Mouse (Mus musculus): ENCODE results near the gene Pgam5.

Pgam5 gene

DNA sequence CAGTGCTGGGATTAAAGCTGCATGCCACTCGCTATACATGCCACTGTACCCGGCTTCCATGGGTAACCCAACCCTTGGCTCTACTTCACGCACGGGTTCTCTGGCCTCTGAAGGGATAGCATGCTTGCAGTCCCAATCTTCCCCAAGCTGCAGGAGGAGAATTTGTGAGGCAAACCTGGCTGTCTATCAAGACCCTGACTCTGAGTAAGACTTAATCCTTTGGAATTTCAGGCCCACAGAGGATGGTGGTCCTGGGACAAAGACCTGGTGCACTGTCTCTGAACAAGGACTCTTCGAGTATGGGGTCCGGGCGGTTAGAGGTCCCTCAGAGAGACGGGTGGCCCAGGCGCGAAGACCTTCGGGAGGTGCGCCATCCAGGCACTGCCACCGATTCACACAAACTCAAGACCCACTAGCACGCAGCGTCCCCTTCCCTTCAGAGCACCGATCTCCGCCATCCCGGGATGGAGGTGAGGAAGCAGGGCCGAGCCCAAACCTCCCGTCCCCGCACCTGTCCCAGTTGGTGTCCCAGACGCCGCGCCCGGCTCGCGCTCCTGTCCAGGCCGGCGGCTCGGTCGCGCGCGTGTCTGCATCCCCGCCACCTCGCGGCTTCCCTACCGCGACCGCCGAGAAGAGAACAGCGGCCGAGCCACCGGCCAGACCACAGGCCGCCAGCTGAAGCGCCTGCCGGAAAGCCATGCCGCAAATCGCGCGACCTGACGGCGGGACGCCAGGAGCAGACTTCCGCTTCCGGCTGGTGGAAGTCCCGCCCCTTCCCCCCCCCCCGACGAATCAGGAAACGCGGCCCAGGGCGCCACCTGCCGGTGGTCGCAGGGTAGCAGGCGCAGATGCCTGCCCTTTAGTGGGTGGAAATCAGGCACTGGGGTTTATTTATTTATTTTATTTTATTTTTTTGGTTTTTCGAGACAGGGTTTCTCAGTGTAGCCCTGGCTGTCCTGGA is at the start of gene Pgam5:
Gene Pgam5, minus strand, starts transcription at position 773 of the 961 bp plus-strand sequence.
- DNase-seq, result peak; percentile 96

DNA sequence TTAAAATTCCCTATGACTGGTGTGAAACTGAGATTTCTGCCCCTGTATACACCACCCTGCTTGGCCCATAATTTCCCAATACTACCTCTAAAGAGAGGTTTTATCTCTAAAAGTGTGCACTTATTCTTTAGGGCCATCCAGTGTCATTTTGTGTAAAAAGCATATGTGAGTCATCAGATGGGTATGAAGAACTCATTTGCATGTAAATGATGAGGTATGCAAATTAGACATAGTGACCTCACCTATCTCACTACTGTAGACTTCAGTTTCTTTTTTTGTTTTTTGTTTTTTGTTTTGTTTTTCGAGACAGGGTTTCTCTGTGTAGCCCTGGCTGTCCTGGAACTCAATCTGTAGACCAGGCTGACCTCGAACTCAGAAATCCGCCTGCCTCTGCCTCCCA is 43.4 kb upstream of the Pgam5 start:
- DNase-seq, result no peak

DNA sequence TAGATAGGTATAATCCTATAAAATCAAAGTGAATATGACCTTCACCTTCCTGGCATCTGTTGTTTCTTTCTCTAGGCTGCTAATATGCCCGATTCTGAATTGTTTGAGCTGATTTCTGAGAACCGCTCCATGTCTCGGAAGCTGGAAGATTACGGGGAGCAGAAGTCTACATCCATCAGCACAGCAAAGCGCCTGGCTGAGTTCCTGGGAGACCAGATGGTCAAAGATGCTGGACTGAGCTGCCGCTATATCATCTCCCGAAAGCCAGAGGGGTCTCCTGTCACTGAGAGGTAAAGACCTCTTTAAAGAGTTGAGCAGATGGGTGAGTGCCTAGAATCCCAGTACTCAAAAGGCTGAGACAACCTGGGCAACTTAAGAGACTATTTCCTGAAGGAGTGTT is 39.1 kb upstream of the Pgam5 start:
- no peak for DNase-seq

DNA sequence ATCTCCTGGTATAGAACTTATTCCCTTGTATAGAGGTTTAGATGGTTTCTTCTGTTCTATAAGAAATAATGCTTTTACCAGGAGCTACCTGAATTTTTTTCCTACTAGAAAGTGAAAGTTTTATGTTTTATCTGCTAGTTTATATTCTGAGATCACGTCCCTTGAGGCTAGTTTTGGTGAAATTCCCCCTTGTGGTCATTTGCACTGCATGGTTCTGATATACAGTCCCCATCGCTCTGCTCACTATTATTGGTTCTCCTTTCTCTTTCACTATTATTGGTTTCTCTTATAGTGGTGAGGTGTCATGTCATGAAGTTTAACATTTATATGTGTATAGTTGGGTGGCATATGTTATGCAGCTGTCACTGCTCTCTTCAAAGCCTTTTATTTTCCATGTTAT is 30.9 kb upstream of the Pgam5 start:
- DNase-seq, result no peak

DNA sequence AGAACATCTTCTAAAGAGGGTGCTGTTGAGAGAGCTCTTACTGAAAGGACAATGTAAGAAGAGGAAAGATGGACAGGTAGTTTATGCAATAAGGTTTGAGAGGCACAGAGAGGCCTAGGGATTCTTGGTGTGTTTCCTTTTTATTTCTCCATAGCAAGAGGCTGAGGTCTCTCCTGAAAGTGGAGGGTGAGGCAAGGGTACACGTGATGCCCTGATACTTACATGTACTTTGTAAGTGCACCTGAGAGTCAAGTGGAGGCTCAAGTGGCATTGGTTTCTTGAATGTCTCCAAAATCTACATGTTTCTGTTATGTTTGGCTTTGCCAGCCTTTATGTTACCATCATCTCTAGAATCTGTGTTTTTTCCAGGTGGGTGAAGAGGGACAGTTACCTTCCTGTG is 26.9 kb upstream of the Pgam5 start:
- DNase-seq, result no peak

DNA sequence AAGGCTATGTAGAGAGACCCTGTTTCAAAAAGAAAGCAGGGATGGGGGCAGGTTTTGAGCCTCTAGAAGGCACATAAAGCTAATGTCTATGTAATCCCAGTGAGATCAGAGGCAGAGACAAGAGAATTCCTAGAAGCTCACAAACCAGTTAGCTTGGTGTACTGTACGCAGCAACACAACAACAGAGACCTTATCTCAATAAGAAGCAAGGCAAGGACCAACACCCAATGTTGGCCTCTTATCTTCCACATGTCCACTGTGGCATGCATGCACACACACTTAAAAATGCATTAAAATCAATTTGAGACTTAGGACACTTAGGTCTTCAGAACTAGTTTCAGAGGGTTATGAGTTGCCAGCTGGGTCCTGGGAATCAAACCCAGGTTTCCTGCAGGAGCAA is 21.9 kb upstream of the Pgam5 start:
- no peak for DNase-seq

DNA sequence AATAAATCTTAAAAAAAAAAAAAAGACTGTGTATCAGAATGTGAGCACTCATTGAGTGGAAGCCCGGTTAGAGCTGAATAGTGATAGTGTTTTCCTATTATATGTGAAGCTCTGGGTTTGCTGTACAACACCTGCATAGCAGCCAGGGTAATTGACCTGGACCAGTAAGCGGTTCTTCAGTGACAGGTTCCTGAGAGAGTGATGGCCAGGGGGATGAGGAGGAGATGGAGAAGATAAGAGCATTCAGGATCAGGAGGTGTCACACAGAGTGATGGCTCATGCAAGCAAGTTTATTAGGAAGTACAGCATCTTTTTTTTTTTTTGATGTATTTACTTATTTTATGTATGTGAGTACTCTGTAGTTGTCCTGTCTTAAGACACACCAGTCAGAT is 17.4 kb upstream of the Pgam5 start:
- no peak for DNase-seq

DNA sequence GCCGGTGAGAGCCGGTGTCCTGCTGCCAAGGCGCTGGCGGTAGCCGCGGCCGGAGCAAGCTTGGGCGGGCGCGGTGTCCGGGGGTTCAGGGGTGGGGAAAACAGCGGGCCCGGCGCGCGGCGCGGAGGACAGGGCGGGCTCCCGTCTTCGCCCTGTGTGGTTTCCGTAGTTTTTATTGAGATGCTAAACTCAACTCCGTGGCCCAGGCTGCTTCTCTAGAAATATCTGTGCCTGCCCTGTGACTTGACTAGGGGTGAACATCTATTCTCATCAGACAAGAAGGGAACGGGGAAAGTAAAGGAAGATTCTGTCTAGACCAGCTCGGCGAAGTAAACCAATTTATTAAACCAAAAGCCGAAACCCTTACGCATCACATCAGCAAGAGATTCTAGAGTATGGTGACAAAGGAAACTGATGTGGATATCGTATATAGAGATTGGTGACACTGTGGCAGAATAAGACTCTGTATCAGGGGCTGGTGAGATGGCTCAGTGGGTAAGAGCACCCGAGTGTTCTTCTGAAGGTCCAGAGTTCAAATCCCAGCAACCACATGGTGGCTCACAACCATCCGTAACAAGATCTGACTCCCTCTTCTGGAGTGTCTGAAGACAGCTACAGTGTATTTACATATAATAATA is 16.9 kb upstream of the Pgam5 start:
- no peak for DNase-seq

DNA sequence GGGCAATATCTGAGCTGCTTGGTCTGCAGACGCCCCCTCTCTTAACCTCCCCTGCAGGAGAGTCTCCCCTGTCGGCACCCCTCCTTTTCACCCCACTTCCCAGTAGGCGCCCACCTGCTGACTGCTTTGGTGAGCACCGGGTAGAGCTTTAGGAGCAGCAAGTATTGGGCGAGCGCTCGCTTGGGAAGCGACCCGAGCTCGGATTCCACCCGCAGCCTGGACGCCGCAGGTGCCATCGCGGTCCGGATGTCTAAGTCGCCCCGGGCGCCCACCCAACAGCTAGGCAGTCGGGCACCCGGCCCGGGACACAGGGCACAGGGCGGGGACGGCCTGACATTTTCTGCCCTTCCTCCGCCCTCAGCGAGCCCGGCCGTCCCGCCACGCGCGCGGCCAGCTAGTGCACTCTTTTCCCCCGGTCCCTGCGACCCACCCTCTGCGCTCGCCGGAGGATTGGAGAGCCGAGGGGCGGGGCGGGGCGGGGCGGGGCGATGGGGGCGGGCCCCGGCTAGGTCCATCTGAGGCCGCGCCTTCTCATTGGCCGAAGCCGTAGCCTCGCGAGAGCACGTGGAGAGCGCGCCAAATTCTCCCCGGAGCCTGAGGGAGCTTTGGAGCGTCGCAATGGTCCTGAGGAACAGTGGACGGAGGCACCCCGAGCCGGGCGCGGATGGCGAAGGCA is 16.2 kb upstream of the Pgam5 start, which contains the start of the genes Pxmp2 and Pole:
Gene Pxmp2, minus strand, starts transcription at position 417 of the 676 bp plus-strand sequence.
Gene Pole, plus strand, starts transcription at position 537 of the 676 bp plus-strand sequence.
- DNase-seq, result peak; percentile 96

DNA sequence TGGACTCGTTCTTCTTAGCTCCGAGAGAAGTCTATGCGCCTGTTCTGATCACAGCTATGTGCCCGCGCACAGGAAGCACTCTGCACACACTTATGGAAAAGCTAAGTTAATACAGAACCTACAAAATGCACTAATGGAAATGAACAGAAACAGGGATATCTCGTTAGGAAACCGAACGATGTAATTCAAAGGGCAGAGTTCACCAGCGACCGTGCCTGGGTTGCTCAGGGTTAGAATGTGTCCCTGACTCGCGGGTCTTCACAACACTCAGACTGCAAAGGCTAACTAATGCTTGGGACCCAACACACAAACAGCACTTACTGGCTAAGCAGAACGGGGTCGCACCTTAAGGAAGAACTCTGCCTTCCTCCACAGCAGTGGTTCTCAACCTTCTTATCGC is 15.4 kb upstream of the Pgam5 start:
- peak; percentile 20 for DNase-seq

DNA sequence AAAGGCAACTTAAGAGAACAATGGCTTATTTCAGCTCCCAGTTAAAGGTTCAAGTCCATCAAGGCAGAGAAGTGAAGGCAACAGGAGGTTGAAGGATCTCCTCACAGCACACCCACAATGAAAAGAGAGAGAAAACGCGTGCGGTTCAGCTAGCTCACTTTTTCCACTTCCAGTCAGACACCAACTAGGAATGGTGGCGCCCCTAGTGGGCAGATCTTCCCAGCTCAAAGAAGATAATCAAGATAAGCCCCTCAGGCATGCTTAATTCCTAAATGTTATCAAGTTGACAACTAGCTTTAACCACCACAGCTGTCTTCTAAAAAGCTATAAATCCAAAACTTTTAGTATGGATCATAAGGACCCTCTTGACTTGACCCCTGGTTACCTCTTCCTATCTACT is 14.8 kb upstream of the Pgam5 start:
- DNase-seq, result peak; percentile 83

DNA sequence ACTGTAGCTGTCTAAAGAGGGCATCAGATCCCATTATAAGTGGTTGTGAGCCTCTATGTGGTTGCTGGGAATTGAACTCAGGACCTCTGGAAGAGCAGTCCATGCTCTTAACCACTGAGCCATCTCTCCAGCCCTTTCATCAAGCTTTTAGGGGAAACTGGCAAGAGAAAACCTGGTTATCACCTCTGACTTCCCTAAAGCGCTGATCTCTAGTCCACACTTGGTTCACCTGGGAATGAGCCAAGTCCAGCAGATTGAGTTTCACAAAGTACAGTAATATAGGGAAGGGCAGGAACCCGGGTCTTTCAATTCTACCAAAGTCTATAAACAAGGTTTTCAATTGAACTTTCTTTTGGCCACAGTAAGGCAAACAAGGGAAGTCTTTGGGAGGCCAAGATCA is 12.3 kb upstream of the Pgam5 start:
- no peak for DNase-seq

DNA sequence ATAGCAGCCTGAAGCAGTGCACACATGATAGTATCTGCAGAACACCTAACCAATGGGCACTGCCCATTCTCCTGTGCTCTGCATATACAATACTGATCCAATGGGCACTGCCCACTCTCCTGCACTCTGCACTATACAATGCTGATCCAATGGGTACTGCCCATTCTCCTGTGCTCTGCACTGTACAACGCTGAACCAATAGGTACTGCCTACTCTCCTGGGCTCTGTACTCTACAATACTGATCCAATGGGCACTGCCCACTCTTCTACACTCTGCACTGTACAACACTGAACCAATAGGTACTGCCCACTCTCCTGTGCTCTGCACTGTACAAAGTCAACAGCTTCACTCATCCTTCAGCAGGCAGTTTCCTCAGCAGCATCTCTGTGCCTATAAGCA is 7.2 kb upstream of the Pgam5 start:
- DNase-seq, result no peak

DNA sequence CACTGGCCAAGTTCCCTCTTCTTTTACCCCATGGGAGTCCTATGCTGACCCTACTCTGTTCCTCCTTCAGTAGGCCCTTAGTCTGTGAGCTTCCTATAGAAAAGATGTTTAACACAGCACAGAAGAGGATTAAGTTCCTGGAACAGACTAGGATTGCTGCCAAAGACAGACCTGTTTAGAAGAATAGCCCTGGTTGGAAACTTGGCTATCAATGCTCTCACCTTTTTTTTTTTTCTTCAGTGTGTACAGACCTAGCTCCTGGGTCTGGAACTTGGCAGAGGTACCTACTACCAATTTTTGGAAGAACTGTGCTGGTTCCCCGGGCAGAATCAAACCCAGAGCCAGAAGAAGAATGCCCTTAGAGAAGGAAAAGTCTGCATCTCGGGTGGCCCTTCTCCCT is 6.7 kb upstream of the Pgam5 start:
- no peak for DNase-seq

DNA sequence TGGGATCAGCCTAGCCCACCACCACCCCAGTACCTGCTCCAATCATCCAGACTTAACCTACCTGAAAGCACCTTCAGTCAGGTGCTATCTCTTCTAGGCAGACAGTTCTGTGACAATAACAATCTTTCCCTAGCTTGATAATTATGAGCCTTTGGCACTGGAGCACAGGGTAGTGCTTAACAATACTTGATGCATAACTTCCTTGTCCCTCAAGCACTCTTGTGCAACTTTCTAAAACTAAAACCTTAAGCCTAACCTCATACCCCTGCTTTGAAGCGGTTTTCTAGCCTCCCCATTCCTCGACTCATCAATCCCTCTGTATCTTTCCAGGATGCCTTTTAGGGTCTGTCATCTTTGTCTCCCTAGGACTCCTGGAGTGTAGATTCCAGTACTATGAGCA is 5.1 kb upstream of the Pgam5 start:
- no peak for DNase-seq

DNA sequence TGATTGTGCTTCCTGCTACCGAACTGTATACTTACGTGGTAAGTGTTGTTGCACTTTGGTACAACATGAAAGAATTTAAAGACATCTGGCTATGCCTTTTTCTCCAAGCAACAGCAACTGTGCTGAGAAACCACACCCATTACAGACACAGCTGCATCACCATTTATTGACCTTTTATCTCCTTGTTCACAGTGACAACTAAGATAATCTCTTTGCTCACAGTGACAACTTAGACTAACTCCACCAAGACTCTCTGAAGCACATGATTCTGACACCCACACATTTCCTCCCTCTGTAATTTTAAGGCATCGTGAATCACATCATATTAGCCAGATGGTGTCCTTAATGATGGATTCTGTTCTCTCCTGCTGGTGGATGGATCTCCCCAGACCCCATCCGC is 4.4 kb upstream of the Pgam5 start:
- no peak for DNase-seq

DNA sequence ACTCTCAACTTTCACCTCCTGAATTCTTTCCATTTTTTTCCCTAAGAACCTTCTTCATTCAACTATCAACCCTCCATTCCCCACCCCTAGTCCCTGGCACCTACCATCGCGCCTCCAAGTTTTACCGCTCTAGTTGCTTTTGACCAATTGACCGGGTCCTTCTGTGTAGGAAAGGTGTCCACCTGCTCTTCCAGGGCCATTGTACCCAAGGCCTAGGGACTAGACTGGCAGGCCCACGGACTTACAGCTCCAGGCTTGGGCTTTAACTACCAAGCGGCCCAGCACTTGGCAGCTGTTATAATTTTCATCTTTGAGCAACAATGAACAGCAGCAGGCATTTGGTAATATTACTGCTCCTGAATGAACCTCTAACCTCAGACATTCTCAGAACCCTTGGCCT is 529 bp upstream of the Pgam5 start:
- peak; percentile 11 for DNase-seq

DNA sequence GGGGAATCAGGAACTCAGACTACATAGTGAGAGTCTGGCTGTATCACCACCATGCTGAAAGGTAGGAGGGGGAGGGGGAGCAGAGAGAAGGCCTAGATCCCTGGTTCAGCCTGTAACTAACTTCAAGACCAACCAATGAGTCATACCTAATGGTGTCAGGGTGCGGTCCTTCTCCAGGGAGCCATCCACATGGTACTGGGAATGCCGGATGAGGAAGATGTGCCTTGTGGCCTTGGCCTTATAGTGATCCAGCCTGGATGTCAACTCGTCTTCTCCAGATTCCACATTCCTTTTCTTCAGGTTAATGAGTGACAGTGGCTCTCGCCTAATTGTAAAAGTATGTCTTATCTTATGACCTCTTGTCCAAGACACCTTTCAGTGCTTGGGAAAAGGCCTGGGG is 2.8 kb downstream of the Pgam5 start:
- no peak for DNase-seq

DNA sequence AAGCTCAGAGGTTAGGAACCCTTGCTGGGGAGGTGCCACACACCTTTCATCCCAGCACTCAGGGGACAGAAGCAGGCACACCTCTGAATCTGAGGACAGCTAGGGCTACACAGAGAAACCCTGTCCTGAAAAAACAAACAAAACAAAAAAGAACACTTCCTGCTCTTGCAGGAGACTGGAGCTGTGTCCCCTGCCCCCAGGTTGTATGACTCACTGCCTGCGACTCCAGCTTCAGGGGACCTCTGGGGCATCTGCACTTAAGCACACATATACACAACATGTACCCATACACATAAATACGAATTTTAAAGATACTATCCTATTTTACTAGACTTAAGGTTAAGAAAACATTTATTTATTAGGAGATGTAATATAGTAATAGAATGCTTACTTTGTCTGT is 25.6 kb downstream of the Pgam5 start:
- DNase-seq, result no peak

DNA sequence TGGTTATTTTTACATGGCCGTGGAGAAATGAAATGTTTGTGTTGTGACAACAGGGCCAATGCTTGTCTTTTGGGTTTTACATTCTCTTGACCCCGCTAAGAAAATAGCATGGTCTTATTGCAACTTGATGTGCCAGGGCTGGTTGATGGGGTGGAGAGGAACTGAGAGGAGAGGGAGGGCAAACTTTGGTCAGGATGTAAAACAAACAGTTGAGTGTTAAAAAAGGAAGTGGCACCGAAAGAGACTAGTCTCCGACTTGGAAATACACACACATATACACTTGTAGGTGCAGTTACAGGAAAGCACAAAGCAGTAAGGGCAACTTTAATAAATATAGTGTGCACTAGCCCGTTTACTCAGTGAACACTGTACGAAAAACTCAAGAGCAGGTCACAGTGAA is 37.4 kb downstream of the Pgam5 start:
- no peak for DNase-seq

DNA sequence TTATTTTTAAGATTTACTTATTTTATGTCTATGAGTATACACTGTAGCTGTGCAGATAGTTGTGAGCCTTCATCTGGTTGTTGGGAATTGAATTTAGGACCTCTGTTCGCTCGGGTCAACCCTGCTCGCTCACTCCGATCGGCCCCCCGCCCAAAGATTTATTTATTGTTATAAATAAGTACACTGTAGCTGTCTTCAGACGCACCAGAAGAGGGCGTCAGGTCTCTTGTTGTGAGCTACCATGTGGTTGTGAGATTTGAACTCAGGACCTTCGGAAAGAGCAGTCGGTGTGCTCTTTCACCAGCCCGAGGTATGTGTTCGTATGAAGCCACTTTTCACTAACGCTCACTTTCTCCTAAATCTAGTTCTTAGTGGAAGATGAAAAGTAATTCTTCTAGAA is 38.1 kb downstream of the Pgam5 start:
- peak; percentile 20 for DNase-seq

DNA sequence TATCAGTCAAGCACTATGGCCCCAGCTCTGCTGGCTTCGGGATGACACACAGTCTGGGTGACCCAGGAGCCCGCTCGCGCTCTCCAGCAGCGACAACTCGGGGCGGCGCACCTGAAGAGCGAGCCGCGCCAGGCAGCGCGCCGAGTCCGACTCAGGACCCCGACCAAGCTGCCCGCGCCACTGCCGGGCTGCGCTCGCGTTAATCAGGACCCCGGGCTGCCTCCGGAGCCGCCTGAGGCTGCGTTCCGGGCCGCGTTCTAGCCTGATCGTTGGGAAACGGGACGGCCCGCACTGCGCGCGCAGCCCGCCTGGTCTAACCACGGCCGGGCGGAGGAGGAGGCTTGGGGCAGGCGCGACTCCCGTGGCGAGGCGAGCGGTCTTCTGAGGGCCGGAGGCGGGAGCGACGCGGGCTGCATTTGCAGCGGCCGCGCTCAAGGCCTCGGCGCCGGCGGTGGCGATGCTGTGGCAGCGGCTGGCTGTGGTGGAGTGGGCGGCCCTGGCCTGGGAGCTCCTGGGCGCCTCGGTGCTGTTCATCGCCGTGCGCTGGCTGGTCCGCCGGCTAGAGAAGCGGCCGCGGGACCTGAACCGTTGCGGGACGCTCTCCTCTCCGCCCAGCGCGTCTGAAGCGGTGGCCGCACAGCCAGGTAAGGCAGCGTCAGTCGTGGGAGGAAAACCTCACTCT is 38.8 kb downstream of the Pgam5 start, which contains the start of gene Ankle2:
Gene Ankle2, plus strand, starts transcription at position 225 of the 682 bp plus-strand sequence.
- DNase-seq, result peak; percentile 95

DNA sequence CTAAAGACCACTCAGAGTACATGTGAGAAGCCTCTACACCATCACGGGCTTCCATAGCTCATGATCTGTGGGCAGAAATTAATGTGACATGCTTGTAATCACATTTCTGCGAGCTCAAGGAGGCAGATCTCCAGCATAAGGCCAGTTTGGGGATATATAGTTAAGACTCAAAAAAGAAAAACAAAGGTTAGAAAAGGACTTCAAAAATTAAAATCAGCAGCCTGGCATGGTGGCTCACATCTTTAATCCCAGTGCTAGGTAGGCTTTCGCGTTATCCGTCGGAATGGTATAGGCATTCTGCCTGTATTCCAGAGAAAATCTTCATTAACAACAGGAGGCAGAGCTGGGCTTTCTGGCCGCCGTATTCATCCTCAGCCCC is 39.3 kb downstream of the Pgam5 start:
- no peak for DNase-seq
